Mouse (Mus musculus) gastrocnemius, postnatal 14 days (tissue): ENCODE measurements at regions not wholly inside any gene's neighbourhood (a gene's known extent, or its start where the extent isn't known, plus 50 kb on each side); places are given as distances from the start of the nearest gene placed in this dataset.

Source experiments
- DNase-seq: peaks from one replicate; pipeline ENCODE4 v3.0.0; 2021; ENCODE audit warnings: mixed read lengths
- intact Hi-C: fragments of 180-260 bp; cut with DNase I; formaldehyde crosslinking; loops from one replicate; pipeline ENCODE4 v1.15.1; 2025; ENCODE audit warnings: low total_unique reads

GRCm38 (mm10) chr6:6657928-6658500, 79.6 kb upstream of the Sem1 start:
- intact Hi-C loops = no loop called here
- no peak for DNase-seq

- no peak for DNase-seq
- intact Hi-C loops = no loop called here
These were observed 81.6 kb upstream of the Sem1 start for GRCm38 (mm10) chr6:6660072-6660471.

DNA sequence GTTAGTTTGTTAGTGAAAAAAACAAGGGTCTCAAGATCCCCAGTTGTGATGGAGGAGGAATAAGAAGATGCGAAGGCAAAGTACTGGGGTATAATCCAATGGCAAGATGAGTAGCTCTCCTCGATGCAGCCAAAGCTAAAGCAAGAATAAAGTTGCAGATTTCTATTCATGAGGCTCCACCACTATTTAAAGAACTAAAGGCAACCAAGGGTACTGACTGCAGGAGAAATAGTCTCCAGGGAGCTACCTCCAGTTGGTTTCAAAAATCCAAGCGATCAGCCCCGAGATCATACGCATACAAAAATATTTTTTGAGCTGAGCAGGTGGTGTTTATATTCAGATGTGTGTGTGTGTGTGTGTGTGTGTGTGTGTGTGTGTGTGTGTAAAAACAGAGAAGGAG, 88.3 kb upstream of the Sem1 start:
- intact Hi-C loops = no loop called here
- no peak for DNase-seq

GRCm38 (mm10) chr6:6689241-6689640, 110.8 kb upstream of the Sem1 start:
- intact Hi-C loops = no loop called here
- DNase-seq = no peak

DNA sequence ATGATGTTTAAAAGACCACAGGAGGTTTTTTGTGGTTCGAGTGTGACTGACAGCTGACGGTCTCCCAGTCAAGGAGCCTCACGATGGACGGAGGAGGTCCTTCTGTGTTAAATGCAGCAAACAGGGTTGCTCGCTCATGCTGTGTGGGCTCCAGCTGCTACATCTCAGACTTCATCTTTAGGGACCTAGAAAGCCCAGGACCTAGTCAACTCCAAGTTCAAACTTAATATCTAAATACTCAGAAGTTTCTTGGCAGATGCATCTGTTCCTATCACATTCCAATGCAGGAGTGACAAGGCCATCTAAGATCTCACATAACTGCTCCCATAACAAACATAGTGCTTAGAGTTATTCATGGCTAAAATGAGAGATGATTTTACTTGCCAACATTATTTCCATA, 111.7 kb upstream of the Sem1 start:
- intact Hi-C loops = no loop called here
- DNase-seq = no peak

- DNase-seq = no peak
- intact Hi-C loops = no loop called here
These were observed 113.8 kb upstream of the Sem1 start for GRCm38 (mm10) chr6:6692056-6692770.

GRCm38 (mm10) chr6:6695742-6696430, 117.4 kb upstream of the Sem1 start:
- no peak for DNase-seq
- intact Hi-C loops = no loop called here

DNA sequence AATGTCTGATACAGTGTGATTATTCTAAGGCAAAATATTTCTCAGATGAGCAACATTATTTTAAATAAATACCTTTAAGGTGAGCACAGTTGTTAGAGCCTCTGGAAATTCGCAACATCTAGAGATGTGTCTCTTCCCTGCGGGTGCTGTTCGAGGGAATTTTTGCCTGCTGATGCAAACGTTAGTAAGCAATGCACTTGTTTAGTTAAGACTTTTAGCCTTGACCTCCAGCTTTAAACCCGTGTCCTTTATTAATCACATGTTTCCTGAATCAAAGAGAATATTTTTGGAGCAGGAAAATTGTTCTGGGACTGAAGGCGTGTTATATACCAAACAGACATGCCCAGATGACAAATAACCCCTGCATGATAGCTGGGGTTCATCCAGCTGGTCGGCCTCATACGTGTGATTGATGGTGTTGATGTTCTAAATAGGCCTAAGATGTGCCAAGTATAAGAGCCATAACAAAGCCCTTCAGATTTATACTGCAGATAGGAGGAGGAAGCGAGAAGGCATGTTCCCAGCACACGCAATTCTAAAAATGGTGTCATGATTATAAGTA, 119.0 kb upstream of the Sem1 start:
- intact Hi-C loops = no loop called here
- no peak for DNase-seq

DNA sequence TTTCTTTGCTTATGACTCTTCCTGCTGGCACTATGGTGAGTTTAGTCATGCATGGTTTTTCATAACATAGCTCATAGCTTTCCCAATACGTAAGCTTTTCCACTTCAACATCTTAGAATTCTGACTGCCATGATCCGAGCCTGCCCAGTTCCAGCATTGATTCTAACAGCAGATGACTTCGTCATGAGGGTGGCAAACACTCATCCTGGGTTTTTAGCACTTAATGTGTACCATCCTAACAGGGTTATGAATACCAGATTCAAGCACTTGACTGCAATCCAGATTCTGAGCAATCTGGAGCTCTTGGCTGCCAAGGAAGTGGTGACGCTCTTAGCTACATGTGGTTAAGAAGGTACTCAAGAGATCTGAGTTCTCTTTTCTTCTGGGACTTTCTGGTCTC, 128.3 kb upstream of the Sem1 start:
- intact Hi-C loops = no loop called here
- no peak for DNase-seq

GRCm38 (mm10) chr6:6709057-6709456, 130.6 kb upstream of the Sem1 start:
- DNase-seq = no peak
- intact Hi-C loops = no loop called here

DNA sequence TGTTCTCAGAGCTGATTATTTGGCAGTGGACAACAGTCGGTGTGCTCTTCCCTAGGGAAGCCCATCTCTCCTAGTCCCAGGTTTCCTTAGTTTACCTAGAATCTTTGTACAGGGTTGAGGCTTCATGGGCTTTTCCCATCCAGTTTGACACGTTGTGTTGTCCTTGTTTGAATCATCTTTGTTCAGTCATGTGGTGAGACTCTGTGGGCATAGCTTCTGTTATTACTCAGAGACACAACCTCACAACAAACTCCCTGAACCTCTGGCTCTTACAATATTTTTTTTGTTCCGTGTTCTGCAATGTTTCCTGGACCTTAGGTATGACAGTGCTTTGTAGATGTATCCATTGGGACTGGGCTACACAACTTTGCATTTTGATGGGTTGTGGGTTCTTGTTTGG, 132.9 kb upstream of the Dlx6 start:
- DNase-seq = no peak
- intact Hi-C loops = no loop called here

DNA sequence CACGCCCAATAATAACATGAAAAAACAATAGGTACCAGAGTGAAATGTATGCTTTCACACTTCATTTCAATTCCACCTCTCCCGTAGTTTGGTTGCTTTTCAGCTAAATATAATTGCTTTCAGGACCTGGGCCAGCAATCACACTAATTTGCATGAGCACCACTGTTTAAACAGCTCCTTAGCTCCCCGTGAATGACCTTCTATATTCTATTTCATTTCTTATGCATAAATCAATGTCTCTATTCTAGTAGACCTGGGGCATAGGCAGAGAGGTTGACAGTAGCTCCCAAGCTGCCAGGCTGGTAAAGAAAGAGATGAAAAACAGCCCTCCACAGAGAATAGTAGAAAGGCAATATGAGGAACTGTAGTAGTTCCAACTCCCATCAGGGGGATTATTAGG, 117.7 kb upstream of the Dlx6 start:
- DNase-seq = no peak
- intact Hi-C loops = no loop called here

GRCm38 (mm10) chr6:6779157-6779556, 84.0 kb upstream of the Dlx6 start:
- DNase-seq = no peak
- intact Hi-C loops = no loop called here

DNA sequence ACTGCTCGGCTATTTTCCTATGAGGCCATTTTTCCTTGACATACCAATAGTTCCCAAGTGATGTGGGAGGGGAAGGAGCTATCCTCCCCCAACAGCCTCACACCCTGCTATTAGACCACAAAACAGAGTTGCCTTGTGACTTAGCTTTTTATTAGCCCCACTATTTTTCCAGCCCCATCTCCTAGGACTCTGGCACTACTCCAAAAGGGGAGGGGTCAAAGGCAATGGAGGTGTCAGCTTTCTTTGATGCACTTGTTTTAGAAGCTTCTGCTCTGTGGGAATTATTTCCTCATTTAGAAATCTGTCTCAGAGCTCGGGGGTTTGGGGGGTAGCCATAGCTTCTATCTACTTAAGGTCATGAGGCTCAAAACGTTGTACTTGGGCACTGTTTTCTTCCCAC, 81.6 kb upstream of the Dlx6 start:
- intact Hi-C loops = no loop called here
- no peak for DNase-seq

DNA sequence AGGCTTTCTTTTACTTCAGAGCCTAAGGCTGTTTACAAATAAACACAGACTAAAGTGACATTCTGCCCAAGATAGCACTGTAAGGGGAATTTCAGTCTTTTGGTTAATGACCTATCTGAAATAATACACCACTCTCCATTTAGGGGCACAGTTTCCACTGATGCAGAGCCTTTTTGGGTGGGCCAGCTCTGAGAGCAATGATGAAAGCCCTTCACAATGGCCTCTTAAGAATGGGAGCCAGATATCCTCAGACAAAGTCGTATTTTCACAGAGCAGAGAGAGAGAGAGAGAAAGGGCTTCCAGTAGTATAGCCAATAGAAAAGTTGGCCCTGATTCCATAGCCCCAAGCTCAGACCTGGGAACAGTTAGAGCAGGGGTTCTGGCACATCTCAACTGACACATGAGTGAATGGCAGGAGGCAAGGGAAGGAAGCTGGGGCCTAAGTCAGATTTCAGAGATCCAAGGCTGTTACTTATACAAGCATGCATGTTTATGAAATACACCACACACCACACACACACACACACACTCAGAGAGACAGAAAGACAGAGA, 77.1 kb upstream of the Dlx6 start:
- intact Hi-C loops = no loop called here
- no peak for DNase-seq

GRCm38 (mm10) chr6:6787490-6787889, 75.6 kb upstream of the Dlx6 start:
- intact Hi-C loops = no loop called here

GRCm38 (mm10) chr6:6794320-6795018, 68.7 kb upstream of the Dlx6 start:
- DNase-seq = no peak
- intact Hi-C loops = loop anchor here (5.0 kb wide), 1 partner anchor 707 kb away; no protein-coding TSS in a partner anchor

More at GRCm38 (mm10) chr6:6787490-6787889, 75.6 kb upstream of the Dlx6 start:
- DNase-seq = no peak

- no peak for DNase-seq
- intact Hi-C loops = no loop called here
These were observed 62.8 kb upstream of the Dlx6 start for GRCm38 (mm10) chr6:6800377-6800776.

DNA sequence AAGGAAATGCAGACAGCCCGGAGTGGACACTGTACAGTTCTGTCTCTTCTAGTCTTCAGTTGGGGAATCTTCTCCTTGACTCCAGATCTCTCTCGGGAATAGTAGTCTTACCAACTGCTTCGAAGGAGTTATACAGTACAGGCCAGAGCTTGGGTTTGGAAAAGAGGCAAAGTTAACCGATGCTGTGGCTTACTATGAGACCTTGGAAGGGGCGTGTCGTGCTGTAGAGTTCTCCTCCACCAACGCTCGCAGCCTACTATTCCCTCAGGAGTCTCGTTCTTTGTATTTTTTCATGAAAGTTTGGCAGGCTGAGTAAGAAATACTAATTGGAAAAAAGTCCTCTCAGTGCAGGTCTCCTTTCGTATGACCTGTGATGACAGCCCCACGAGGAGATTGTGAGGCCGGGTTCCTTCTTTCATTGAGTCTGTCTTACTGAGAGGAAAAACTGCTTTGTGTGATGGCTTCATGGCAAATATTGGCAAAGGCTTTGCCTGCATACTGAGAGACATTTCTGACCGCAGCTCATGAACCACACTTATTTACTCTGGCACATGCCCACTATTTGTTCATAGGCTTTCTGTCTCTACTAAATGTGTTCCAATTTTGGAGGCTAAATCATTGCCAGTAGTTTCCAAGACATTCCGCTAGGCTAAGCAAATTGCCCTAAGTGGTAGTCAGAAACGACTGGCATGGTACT, 61.4 kb upstream of the Dlx6 start:
- no peak for DNase-seq
- intact Hi-C loops = no loop called here
